Mouse (Mus musculus) ES-E14 (cell line): Measurements from ENCODE around the gene Edil3.

Experiments used
- CHD2 ChIP-seq: IDR thresholded peaks from 2 replicates; pipeline ENCODE4 v1.6.1; 2014; ENCODE audit warnings: mild to moderate bottlenecking, low read depth, low read length, inconsistent platforms
- HCFC1 ChIP-seq: IDR thresholded peaks from 2 replicates; pipeline ENCODE4 v1.6.1; 2012; ENCODE audit warnings: low read length, inconsistent platforms, borderline replicate concordance; ENCODE audit not compliant: insufficient read depth
- MAFK ChIP-seq: IDR thresholded peaks from 2 replicates; pipeline ENCODE4 v1.6.1; 2014; ENCODE audit warnings: mild to moderate bottlenecking, low read depth, low read length, inconsistent platforms; ENCODE audit not compliant: insufficient read depth
- ZC3H11A ChIP-seq: IDR thresholded peaks from 2 replicates; pipeline ENCODE4 v1.6.1; 2012; ENCODE audit warnings: low read depth, mild to moderate bottlenecking, inconsistent platforms, low read length, borderline replicate concordance
- ZNF384 ChIP-seq: IDR thresholded peaks from 2 replicates; pipeline ENCODE4 v1.6.1; 2012; ENCODE audit warnings: low read depth, low read length, inconsistent platforms

DNA sequence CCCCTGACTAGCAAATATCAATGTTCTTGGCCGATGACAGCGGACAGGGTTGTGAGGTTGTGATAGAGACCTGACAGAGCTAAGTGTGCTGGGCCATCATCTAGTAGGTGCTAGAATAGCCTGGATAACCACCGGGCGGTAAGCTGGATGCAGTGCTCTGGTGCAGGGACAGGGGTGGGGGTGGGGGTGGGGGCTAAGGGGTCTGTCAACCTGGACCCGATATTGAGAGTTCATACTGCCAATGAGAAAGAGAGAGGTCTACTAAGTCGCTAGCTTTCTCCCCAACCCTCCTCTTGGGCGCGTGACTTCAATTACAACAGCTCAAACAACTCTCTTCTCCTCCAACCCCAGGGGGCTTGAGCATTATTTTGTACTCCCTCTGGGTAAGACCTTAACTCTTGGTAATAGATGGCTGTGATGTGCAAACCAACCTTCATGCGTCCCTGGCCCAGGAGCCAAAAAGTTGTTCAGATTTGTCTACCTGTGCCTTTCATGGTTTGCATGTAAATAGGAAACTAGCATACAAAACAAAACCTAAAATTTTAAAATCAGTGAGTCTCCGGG is 1.1 kb downstream of the Edil3 start:
- TF ChIP-seq CHD2 (no peak), ZC3H11A (no peak), ZNF384 (no peak), MAFK (no peak), HCFC1 (no peak)
